Mouse (Mus musculus) C2C12 (cell line): ENCODE results near the gene Gm5105. TPM values are rescaled to one million over a fixed set of nuclear protein-coding genes. Genes with fewer than 3 reads are reported as not detected.

ENCODE experiments used
- H3K27me3 ChIP-seq: one replicate; pipeline ENCODE4 v1.6.1; 2011; ENCODE audit not compliant: control insufficient read depth, insufficient read depth, insufficient read length
- H3K36me3 ChIP-seq: one replicate; pipeline ENCODE4 v1.6.1; 2011; ENCODE audit not compliant: control insufficient read depth, insufficient read depth
- H3K4me3 ChIP-seq: one replicate; pipeline ENCODE4 v1.5.1; 2011; ENCODE audit warnings: mild to moderate bottlenecking, control low read depth; ENCODE audit not compliant: poor library complexity, insufficient read depth, severe bottlenecking
- H3K79me2 ChIP-seq: one replicate; pipeline ENCODE4 v1.6.1; 2011; ENCODE audit not compliant: control insufficient read depth, insufficient read depth
- H3K79me3 ChIP-seq: one replicate; pipeline ENCODE4 v1.6.1; 2011; ENCODE audit warnings: low read depth, control low read depth
- H3ac ChIP-seq: one replicate; pipeline ENCODE3; 2011; ENCODE audit warnings: low read depth; ENCODE audit not compliant: control insufficient read depth, insufficient read length
- CEBPB ChIP-seq: IDR thresholded peaks from one replicate; pipeline ENCODE4 v1.6.1; 2011; ENCODE audit warnings: low read depth, mild to moderate bottlenecking, control low read depth, moderate library complexity
- CTCF ChIP-seq: IDR thresholded peaks from one replicate; pipeline ENCODE4 v1.5.1; 2011; ENCODE audit not compliant: control insufficient read depth, insufficient read depth, insufficient read length
- FOSL1 ChIP-seq: IDR thresholded peaks from one replicate; pipeline ENCODE4 v1.8.0; 2011; ENCODE audit warnings: mild to moderate bottlenecking, low read length; ENCODE audit not compliant: poor library complexity, insufficient read depth, severe bottlenecking
- MAX ChIP-seq: IDR thresholded peaks from one replicate; pipeline ENCODE4 v1.6.1; 2011; ENCODE audit warnings: mild to moderate bottlenecking, control low read depth
- MYOD1 ChIP-seq: IDR thresholded peaks from one replicate; pipeline ENCODE4 v1.6.1; 2011; ENCODE audit warnings: low read depth; ENCODE audit not compliant: control insufficient read depth, insufficient read length
- MYOG ChIP-seq: IDR thresholded peaks from one replicate; pipeline ENCODE4 v1.6.1; 2011; ENCODE audit not compliant: control insufficient read depth, insufficient read length; ENCODE audit errors: extremely low read depth
- USF1 ChIP-seq: IDR thresholded peaks from one replicate; pipeline ENCODE4 v1.6.1; 2011; ENCODE audit warnings: low read depth, mild to moderate bottlenecking, control low read depth, moderate library complexity
- polyA plus RNA-seq: library from polyadenylated mRNA; unstranded; fragments of >200 nt; fragmentation: generic; extraction: Trizol; gene quantifications from one replicate; pipeline ENCODE4 v1.2.1, GENCODE M21; 2012; ENCODE audit warnings: missing spikeins

The Gm5105 gene
- polyA plus RNA-seq, 1 experiment: 0.16 TPM

DNA sequence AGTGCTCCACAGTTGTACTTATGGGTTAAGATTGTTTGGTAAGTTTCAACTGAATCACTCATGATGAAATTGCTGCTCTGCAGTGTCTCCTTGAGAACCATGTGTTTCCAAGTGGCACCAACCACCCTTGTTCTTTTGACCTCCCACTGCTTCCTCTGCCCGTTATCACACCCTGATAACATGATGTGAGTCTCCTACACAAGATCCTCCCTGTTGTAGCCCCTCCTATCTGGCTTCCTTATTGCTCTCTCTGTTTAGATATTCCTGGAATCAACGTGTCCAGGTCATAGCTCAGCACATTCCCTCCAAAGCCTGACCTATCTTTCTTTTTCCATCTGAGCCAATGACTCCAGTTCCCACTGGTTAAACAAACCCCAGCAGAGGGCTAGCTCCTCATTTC lies 52.5 kb downstream of the Gm5105 start:
- no peaks in the 10 kb centered on the region for H3K36me3 ChIP-seq
- no peak overlapping the region for H3K4me3 ChIP-seq
- no peaks in the 10 kb centered on the region for H3K79me2 ChIP-seq
- H3K27me3 ChIP-seq: no peaks in the 10 kb centered on the region
- H3K79me3 ChIP-seq: no peaks in the 10 kb centered on the region
- H3ac ChIP-seq: no peak overlapping the region
- TF ChIP-seq USF1: no peak

DNA sequence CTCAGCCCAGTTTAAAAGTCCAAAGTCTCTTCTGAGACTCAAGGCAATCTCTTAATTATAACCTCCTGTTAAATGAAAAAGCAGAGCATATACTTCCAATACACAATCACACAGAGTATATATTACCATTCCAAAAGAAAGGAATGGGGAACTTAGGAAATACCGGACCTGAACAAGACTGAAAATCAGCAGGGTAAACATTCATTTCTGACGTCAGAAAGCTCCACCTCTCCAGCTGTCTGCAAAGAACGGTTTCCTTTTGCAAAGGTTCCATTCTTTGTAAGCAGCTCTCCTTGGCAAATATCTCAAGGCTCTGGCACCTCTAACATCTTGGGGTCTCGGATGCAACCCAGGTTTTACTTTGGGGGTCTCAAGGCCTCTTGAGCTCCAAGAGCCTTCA lies 54.8 kb downstream of the Gm5105 start:
- Histone ChIP-seq H3ac (no peak overlapping the region), H3K36me3 (no peaks in the 10 kb centered on the region), H3K27me3 (no peaks in the 10 kb centered on the region), H3K79me3 (no peaks in the 10 kb centered on the region), H3K79me2 (no peaks in the 10 kb centered on the region), H3K4me3 (no peak overlapping the region)
- no peak for TF ChIP-seq CTCF
- TF ChIP-seq FOSL1: no peak
- no peak for TF ChIP-seq MYOD1
- no peak for TF ChIP-seq CEBPB
- no peak for TF ChIP-seq MAX
- TF ChIP-seq USF1: no peak
- TF ChIP-seq MYOG: no peak

DNA sequence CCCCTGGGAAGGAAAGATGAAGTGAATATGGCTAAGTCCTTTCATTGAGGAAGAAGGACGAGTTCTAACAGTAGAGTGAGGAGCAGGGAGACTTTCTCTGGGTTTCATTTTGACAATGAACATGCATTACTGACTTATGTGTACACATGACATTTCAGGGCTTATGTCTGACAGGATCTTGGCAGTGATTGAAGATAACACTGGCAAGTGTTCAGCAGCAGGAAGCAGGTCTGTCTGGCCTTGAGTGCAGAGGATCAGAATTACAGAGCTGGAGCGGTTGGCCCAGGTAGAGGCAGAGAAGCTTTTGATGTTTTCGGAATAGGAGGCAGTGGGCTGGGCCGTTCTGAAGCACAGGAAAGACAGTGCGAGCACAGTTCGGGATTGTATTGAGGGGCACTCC lies 59.0 kb downstream of the Gm5105 start:
- H3K27me3 ChIP-seq: no peaks in the 10 kb centered on the region
- no peak overlapping the region for H3ac ChIP-seq
- no peaks in the 10 kb centered on the region for H3K36me3 ChIP-seq
- no peak overlapping the region for H3K4me3 ChIP-seq
- TF ChIP-seq MAX (no peak), MYOG (no peak), MYOD1 (no peak), USF1 (no peak), CEBPB (no peak), FOSL1 (no peak), CTCF (no peak)
- no peaks in the 10 kb centered on the region for H3K79me2 ChIP-seq
- H3K79me3 ChIP-seq: no peaks in the 10 kb centered on the region

DNA sequence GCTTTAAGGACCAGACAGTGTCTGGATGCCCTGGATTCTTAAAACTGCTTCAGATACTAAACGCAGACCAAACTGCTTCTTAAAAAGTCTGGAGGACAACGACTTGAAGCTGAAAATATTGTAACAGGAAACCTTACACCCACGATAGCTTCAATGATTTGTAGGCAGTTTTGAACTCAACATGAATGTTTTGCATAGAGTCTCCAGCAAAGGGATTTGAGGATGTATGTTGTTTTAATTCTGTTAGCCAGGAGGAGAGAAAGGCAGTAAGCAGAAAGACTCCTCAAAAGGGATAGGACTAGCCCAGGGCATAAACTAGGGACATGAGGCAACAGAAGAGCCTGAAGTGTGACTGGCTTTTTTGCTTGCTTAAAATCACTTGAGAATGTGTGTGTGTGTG lies 60.3 kb downstream of the Gm5105 start:
- Histone ChIP-seq H3K79me2 (no peaks in the 10 kb centered on the region), H3K27me3 (no peaks in the 10 kb centered on the region), H3ac (no peak overlapping the region), H3K79me3 (no peaks in the 10 kb centered on the region), H3K36me3 (no peaks in the 10 kb centered on the region), H3K4me3 (no peak overlapping the region)
- TF ChIP-seq CTCF (no peak), FOSL1 (no peak), USF1 (no peak), CEBPB (no peak), MAX (no peak), MYOD1 (no peak), MYOG (no peak)

DNA sequence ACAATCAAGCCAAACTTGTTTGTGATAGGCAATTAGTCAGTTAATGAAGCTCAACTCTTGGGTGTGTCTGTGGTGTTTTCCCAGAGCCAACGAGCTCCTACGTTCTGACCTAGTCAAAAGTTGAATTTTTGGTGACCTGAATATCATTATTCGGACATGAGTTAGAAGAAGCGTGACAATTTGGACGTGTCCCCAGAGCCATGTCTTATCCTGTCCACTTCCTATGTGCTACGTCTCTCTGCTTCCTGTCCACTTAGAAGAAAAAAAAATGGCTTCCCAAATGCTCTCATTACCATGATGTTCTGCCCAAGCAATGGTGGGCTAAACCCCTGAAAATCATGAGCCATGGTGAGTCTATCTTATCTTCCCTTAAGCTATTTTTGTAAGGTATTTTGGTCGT lies 63.9 kb downstream of the Gm5105 start:
- no peaks in the 10 kb centered on the region for H3K79me2 ChIP-seq
- H3K36me3 ChIP-seq: no peaks in the 10 kb centered on the region

GRCm38 (mm10) chr3:138002545-138002944 lies 64.6 kb downstream of the Gm5105 start:
- Histone ChIP-seq H3K79me3 (no peaks in the 10 kb centered on the region), H3K4me3 (no peak overlapping the region), H3ac (no peak overlapping the region), H3K79me2 (no peaks in the 10 kb centered on the region), H3K27me3 (no peaks in the 10 kb centered on the region), H3K36me3 (no peaks in the 10 kb centered on the region)
- TF ChIP-seq MAX (no peak), USF1 (no peak), MYOD1 (no peak), FOSL1 (no peak), CEBPB (no peak), CTCF (no peak), MYOG (no peak)

More for the DNA sequence above, 63.9 kb downstream of the Gm5105 start:
- no peak for TF ChIP-seq FOSL1
- no peak for TF ChIP-seq CEBPB
- no peak for TF ChIP-seq USF1
- TF ChIP-seq MAX: no peak
- TF ChIP-seq CTCF: no peak
- TF ChIP-seq MYOD1: no peak
- no peak for TF ChIP-seq MYOG
- H3K4me3 ChIP-seq: no peak overlapping the region
- H3ac ChIP-seq: no peak overlapping the region
- no peaks in the 10 kb centered on the region for H3K27me3 ChIP-seq
- H3K79me3 ChIP-seq: no peaks in the 10 kb centered on the region

DNA sequence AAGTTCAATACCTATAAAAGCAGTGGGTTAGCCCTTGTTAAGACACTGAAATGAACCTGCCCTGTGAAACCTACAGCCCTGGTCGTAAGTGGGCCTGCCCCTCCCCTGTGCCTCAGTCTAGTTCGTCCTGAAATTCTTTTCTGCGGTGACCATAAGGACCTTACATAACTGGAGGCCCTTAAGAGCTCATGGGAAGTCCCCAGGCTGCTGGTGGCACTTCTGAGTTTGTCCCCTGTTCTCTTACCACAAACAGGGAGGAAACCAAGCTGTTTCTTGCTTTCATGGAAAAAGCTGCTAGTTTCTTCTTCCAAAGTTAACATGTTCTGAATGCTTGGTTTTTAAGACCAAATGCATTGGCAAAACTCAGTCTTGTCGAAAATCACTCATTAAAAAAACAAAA lies 65.3 kb downstream of the Gm5105 start:
- H3K79me2 ChIP-seq: no peaks in the 10 kb centered on the region
- no peak overlapping the region for H3ac ChIP-seq
- H3K36me3 ChIP-seq: no peaks in the 10 kb centered on the region
- H3K4me3 ChIP-seq: no peak overlapping the region
- no peaks in the 10 kb centered on the region for H3K27me3 ChIP-seq
- TF ChIP-seq MYOG: no peak
- no peak for TF ChIP-seq CTCF
- TF ChIP-seq MYOD1: no peak
- TF ChIP-seq CEBPB: no peak
- no peak for TF ChIP-seq FOSL1
- no peak for TF ChIP-seq USF1
- TF ChIP-seq MAX: no peak
- H3K79me3 ChIP-seq: no peaks in the 10 kb centered on the region
